8 mouse cellular contexts compared by ENCODE assay signal in the genomic region with DNA sequence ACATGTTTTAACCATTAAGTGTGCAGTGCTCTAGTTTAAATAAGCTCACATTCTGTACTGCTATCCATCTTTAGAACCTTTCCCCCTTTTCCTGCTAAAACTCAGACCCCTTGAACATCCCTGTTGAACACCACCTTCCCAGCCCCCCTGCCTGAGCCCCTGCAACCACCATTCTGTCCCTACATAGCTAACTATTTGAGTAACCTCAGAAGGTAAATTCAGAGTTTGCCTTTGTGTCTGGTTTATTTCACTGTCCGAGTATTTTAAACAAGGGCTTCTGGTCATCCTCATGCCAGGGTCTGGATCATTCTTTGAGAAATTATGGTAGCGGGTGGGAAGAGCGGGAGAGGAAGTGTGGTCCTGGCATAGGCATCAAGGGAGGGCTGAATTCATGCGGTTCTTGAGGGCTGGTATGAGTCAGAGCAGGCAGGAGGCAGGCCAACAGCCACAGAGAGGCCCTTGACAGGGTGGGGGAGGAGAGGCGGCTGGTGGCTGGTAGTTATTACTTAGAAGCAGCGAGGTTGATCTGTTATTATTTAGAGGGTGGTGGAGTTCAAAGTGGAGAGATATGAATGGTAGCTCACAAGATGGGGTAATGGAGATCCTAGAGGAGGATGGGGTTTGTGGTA. TPM values are rescaled to one million over a fixed set of nuclear protein-coding genes. Genes with fewer than 3 reads are reported as not detected.
DNase-seq lines count a peak whose midpoint lies in the region; ATAC-seq and TF ChIP-seq lines count a peak whose summit lies in the region.

No protein-coding gene starts in this region.

- H3K9ac ChIP-seq in hindbrain, embryonic 14.5 days, result no peak overlapping the region

- H3K4me3 ChIP-seq in bone marrow, adult 2 months (replicated peaks; ENCODE audit: control insufficient read depth, low read depth, low read length), result no peak overlapping the region
- H3K4me3 ChIP-seq in layer of hippocampus, adult 2 months, result no peak overlapping the region
- no peak overlapping the region for H3K4me3 ChIP-seq in hindbrain, embryonic 14.5 days (replicated peaks; ENCODE audit: low read length)

- intact Hi-C loops in heart, postnatal 25 days (cut with DNase I), result no loop called here

- 10% methylated on average over 6 of the region's 6 CpGs for WGBS in bone marrow, adult 2 months
- WGBS in hindbrain, embryonic 14.5 days, result 75% methylated on average over 6 of the region's 6 CpGs

- peak; percentile 97 for DNase-seq in heart, adult 11 months
- no peak for DNase-seq in heart, postnatal 25 days (ENCODE audit: low spot score)
- DNase-seq in lung, postnatal 25 days (ENCODE audit: low spot score), result peak; percentile 85
- DNase-seq in layer of hippocampus, adult 2 months (ENCODE audit: low spot score in 2 of 2), result no peak
- DNase-seq in testis, postnatal 14 days (ENCODE audit: low spot score), result no peak
- DNase-seq in hindbrain, embryonic 14.5 days (ENCODE audit: low spot score), result no peak

- no peak overlapping the region for H3K4me2 ChIP-seq in hindbrain, embryonic 14.5 days (replicated peaks)

- no peaks in the 10 kb centered on the region for H3K9me3 ChIP-seq in hindbrain, embryonic 14.5 days (ENCODE audit: control insufficient read depth, low read length)

- no peaks in the 10 kb centered on the region for H3K36me3 ChIP-seq in hindbrain, embryonic 14.5 days (replicated peaks; ENCODE audit: control insufficient read depth, insufficient read depth)

- peak; percentile 97 to 99 for ATAC-seq in hematopoietic stem cell, adult 5-6 weeks (replicated peaks in 1 of 2; ENCODE audit: insufficient read depth in 1 of 2, low FRiP score in 2 of 2, low TSS enrichment in 1 of 2, low read depth in 1 of 2, poor library complexity in 2 of 2, severe bottlenecking in 2 of 2)
- ATAC-seq in hindbrain, embryonic 14.5 days (ENCODE audit: low FRiP score), result no peak

- H3K27ac ChIP-seq in bone marrow, adult 2 months (ENCODE audit: control insufficient read depth, insufficient read depth, low read depth, low read length, poor library complexity), result peak overlapping the region; percentile 37; the same call in 1 of the 2 replicates
- H3K27ac ChIP-seq in layer of hippocampus, adult 2 months, result no peak overlapping the region
- no peak overlapping the region for H3K27ac ChIP-seq in hindbrain, embryonic 14.5 days

- H3K27me3 ChIP-seq in hindbrain, embryonic 14.5 days (ENCODE audit: control insufficient read depth, insufficient read depth, low read length), result no peaks in the 10 kb centered on the region

- no peak for TF ChIP-seq POLR2A in bone marrow, adult 2 months (IDR thresholded peaks at IDR 0.05; ENCODE audit: borderline replicate concordance, control insufficient read depth, low read depth, low read length)

- peaks cover 2% of the 10 kb centered on the region; the same call in 1 of the 2 replicates for H3K4me1 ChIP-seq in bone marrow, adult 2 months (ENCODE audit: control insufficient read depth, insufficient read depth, low read length)
- H3K4me1 ChIP-seq in hindbrain, embryonic 14.5 days (replicated peaks; ENCODE audit: control insufficient read depth, insufficient read depth, low read length), result no peaks in the 10 kb centered on the region

- no peak for TF ChIP-seq CTCF in bone marrow, adult 2 months (IDR thresholded peaks at IDR 0.05; ENCODE audit: control insufficient read depth, insufficient read depth, low read length)
- no peak for TF ChIP-seq CTCF in layer of hippocampus, adult 2 months (conservative IDR thresholded peaks at IDR 0.05)

RNA-seq across cellular contexts. Expression of a gene that starts 34.8 kb away (rescaled TPM):
- 1 to 10 TPM in 1 of 2 experiments, not detected in 1; 3.6 TPM for total RNA-seq in heart, postnatal 25 days (2021)
- 37.7 TPM in 1 of 2 replicates, not detected in the other for polyA plus RNA-seq in bone marrow, adult 2 months (2011; ENCODE audit: insufficient read depth, insufficient read length, low replicate concordance, missing spikeins)
- total RNA-seq in hematopoietic stem cell, adult 5-6 weeks (2017), result not detected in 2 replicates
- not detected for total RNA-seq in layer of hippocampus, adult 2 months (2021)
- not detected in 2 replicates for polyA plus RNA-seq in hindbrain, embryonic 14.5 days (2014; fragmentation: Nextera tagmentation; extraction: Ambion mirVana)

Comparison
In these comparisons a context has a peak if more than half of its experiments do, and no peak if none do; other contexts are left out.
1. DNase-seq: peak in heart, adult 11 months (single experiment) and lung, postnatal 25 days (single experiment); none in heart, postnatal 25 days (single experiment), layer of hippocampus, adult 2 months (0 of 2), testis, postnatal 14 days (single experiment) and hindbrain, embryonic 14.5 days (single experiment).